Mouse (Mus musculus) adrenal gland (tissue): Measurements from ENCODE around the gene Ginm1.

ENCODE experiments used
- intact Hi-C: fragments of 180-260 bp; cut with DNase I; formaldehyde crosslinking; loops from one replicate; pipeline ENCODE4 v1.15.1; 2025
- microRNA-seq, 2 experiments: library from miRNA; unstranded; fragments of <30 nt; microRNA quantifications; one replicate each; pipeline ENCODE4; 2019

Gene Ginm1

GRCm38 (mm10) chr10:7725751-7726500, 66.7 kb downstream of the Ginm1 start, which contains the start of gene Katna1:
Gene Katna1 (plus strand): TSS chr10:7726000.
- intact Hi-C loops: no loop called here

Small RNAs within 50 kb of the gene (microRNA-seq; reads per million reads assigned to microRNA genes)
- gene Mir5104: 0.92 to 3.0 reads per million in 2 experiments
